Mouse (Mus musculus) gastrocnemius, adult 2 months (tissue): ENCODE results near the gene Serping1. TPM values are rescaled to one million over a fixed set of nuclear protein-coding genes. Genes with fewer than 3 reads are reported as not detected.

Experiments
- DNase-seq: peaks from one replicate; pipeline ENCODE4 v3.0.0; 2022
- H3K27ac ChIP-seq: fragments of 200-600 bp; 2 replicates; pipeline ENCODE4 v1.8.1; 2022; ENCODE audit warnings: mild to moderate bottlenecking
- H3K4me3 ChIP-seq: fragments of 200-600 bp; 2 replicates; pipeline ENCODE4 v1.8.1; 2022; ENCODE audit warnings: mild to moderate bottlenecking, moderate library complexity
- CTCF ChIP-seq: fragments of 200-600 bp; IDR thresholded peaks from 2 replicates; pipeline ENCODE4 v1.8.1; 2022; ENCODE audit warnings: antibody characterized with exemption, mild to moderate bottlenecking, moderate library complexity
- intact Hi-C: fragments of 180-260 bp; cut with DNase I; formaldehyde crosslinking; loops from one replicate; pipeline ENCODE4 v1.15.1; 2025
- total RNA-seq, 2 experiments: library from RNA; stranded (reverse); gene quantifications; 2 replicates each; pipeline ENCODE4 v1.2.3; 2021

Serping1 gene
- total RNA-seq, 2 experiments from 2014 or later = 52.3 to 82.6 TPM

DNA sequence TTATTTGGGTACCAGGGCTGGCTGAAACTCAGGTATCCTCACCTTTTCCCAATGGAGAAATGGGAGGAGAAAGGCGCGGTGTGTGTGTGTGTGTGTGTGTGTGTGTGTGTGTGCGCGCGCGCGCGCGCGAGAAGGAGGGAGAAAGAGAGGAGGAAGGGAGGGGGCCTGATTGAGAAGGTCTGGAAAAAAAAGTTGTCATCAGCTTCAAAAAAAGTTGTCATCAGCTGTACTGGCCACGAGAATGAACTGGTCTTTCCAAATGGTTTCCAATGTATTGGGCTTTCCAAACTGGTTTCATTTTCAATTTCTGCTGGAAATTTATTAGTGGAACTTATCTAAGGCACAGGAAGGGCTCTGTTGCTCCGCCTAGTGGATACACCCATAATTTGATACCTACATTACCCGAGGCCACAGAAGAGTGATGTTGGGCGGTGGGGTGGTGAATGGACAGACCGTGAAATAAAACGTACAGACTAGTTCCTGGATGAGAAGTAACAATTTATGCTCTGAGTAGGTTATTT lies 23.9 kb upstream of the Serping1 start:
- intact Hi-C loops = loop anchor here (5.0 kb wide), 2 partner anchors 57 to 342 kb away; partner anchors contain the start of gene Gm19426
- TF ChIP-seq CTCF = peak; percentile 82
- peak overlapping the region; percentile 81 for H3K27ac ChIP-seq

DNA sequence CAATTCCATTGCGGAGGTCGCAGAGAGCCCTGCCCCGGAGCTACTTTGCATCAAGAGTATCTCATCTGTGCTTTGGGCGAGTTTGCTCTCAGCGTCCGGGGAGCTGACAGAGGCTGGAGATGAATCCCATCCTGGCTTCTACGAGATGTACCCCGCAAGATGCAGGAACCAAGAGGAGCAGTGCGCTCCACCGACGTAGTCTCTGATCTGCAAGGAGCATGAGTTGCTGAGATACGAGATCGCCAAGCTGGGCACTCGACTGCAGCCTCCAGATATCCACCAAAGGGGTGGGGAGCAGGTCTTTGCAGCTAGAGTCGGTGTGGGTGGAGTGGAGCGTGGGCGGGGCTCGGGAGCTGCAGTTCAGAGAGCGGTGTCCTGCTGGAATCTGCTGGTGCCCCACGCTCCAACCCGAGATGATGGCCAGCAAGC lies 23.3 kb upstream of the Serping1 start, which contains the start of gene Ube2l6:
TSS of gene Ube2l6 (plus strand) at position 336 of the 429 bp plus-strand sequence.
- Histone ChIP-seq H3K4me3 (peak within 1 kb of the TSS; percentile 88), H3K27ac (peak within 1 kb of the TSS; percentile 81)
- no peak for TF ChIP-seq CTCF
- peak; percentile 78 for DNase-seq
- intact Hi-C loops = loop anchor here (5.0 kb wide), 2 partner anchors 56 to 341 kb away; partner anchors contain the start of gene Gm19426

More for the DNA sequence above, 23.9 kb upstream of the Serping1 start:
- H3K4me3 ChIP-seq = peak overlapping the region; percentile 88
- DNase-seq = peak; percentile 57

DNA sequence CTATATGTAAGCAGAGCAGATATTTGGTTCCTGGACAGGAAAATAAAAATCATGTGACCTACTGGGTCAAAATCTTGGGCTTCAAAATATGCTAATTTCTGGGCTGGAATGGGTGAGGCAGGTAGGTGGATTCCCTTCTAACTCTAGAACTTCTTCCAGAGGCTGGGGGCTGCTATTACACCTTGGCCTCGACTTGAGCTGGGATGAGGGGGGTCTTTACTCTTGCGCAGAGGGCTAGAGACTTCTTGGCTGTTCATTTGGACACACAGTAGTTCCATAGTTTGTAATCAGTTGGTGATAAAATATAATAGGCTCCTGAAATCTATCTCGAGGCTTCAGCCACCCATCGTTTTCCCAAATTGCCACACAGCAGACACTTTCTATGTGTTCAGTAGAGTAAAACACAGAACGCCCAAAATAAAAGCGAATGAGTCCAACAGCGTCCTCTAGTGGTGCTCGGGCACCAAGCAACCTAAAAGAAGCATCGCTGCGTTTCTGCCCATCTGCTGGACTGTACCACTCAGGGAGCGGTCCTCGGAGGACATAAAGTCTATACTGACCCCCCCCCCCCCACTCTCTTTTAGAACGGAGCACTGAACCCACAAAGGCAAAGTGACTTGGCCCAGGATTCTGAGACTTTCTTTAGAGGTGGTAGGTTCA lies 22.7 kb upstream of the Serping1 start:
- Histone ChIP-seq H3K27ac (peak overlapping the region; percentile 81), H3K4me3 (peak overlapping the region; percentile 88)
- peak; percentile 86 for TF ChIP-seq CTCF
- intact Hi-C loops = loop anchor here (5.0 kb wide), 2 partner anchors 56 to 341 kb away; partner anchors contain the start of gene Gm19426
- peak; percentile 79 for DNase-seq

DNA sequence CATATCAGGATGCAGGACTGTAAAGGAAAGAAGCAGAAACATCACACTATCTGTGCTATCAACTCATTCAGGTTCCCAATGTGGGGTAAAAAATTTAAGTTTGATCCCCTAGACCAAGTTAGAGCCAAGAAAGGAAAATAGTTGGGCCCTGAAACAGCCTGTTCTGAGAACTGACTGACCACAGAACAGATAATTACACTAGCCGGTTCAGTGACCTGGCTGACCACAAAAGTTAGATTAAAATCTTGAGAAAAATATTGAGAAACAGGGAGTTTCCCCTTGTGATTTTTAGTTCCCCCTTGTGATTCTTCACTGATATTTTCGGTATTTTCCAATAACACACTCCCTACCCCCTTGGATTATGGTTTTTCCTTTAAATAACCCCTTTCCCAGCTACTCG lies 18.6 kb upstream of the Serping1 start:
- intact Hi-C loops = no loop called here

DNA sequence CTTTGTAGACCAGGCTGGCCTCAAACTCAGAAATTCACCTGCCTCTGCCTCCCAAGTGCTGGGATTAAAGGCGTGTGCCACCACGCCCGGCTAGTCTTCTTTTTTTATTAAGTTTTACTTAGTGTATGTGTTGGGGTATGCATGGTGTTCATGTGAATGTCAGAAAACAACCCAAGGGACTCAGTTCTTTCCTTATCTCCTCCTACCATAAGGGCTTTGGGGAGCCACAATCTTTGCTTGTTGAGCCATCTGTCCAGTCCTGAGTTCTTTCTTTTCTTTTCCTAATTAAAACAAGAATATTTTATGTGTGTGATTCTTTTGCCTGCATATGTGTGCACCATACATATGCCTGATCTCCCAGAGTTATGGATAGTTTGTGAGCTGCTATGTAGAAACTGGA lies 17.9 kb upstream of the Serping1 start:
- Histone ChIP-seq H3K27ac (no peak overlapping the region), H3K4me3 (no peak overlapping the region)
- intact Hi-C loops = no loop called here
- no peak for DNase-seq
- TF ChIP-seq CTCF = no peak

More for the DNA sequence above, 18.6 kb upstream of the Serping1 start:
- Histone ChIP-seq H3K27ac (no peak overlapping the region), H3K4me3 (no peak overlapping the region)
- no peak for TF ChIP-seq CTCF
- no peak for DNase-seq

DNA sequence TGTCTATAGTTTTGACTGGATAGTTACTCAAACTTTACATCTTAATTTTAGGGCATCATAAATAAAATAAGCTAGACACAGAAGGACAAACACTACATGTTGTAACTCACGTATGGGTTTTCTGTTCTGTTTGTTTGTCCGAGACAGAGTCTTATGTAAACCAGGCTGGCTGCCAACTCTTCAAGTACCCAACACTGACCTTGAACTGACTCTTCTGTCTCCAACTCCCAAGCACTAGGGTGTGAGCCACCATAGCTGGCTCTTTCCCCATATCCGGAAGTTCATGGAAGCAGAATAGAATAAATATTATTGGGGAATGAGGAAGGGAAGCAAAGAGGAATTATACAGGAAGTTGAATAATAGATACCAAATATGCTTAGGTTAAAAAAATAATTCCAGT lies 17.3 kb upstream of the Serping1 start:
- H3K4me3 ChIP-seq = no peak overlapping the region

DNA sequence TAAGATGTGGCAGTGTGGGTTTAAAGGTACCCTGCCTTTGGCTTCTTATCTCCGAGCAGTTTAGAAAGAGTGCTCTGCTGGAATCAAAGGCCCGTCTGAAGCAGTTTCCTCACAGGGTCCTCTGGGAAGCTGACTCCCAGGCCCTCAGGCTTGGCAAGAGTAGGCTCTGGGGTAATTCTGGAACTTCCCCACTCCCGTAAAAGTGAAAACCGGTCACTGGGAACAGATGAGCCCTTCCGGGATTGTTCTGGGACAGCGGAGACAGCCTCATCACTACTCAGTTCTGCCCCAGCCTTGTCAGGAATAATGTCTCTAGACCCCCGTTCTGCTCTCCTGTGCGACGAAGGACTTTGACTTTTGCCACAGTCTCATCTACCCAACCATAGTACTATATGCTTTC lies 15.2 kb upstream of the Serping1 start:
- peak overlapping the region; percentile 66 for H3K27ac ChIP-seq
- TF ChIP-seq CTCF = no peak
- H3K4me3 ChIP-seq = no peak overlapping the region
- DNase-seq = no peak
- intact Hi-C loops = no loop called here

More for the DNA sequence above, 17.3 kb upstream of the Serping1 start:
- no peak for TF ChIP-seq CTCF
- H3K27ac ChIP-seq = no peak overlapping the region
- intact Hi-C loops = no loop called here
- no peak for DNase-seq

DNA sequence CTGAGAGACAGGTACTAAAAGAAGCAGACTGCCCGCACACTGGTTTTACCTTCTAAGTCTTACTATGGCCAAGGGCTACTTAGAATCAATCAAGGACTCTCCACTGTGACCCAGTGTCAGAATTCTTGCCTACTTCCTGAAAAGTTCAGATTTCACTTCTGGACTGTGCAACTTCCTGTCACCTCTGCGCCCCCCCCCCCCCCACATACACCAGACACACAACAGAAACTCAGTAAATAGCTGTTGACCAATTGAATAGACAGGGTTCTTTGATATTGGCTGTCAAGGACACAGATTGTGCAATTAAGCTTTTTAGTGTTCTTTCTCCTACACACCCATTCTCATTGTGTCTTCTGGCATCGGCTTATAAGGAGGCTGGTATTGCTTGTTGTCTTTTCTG lies 13.1 kb upstream of the Serping1 start:
- no peak for TF ChIP-seq CTCF
- intact Hi-C loops = no loop called here
- Histone ChIP-seq H3K4me3 (no peak overlapping the region), H3K27ac (no peak overlapping the region)
- no peak for DNase-seq

DNA sequence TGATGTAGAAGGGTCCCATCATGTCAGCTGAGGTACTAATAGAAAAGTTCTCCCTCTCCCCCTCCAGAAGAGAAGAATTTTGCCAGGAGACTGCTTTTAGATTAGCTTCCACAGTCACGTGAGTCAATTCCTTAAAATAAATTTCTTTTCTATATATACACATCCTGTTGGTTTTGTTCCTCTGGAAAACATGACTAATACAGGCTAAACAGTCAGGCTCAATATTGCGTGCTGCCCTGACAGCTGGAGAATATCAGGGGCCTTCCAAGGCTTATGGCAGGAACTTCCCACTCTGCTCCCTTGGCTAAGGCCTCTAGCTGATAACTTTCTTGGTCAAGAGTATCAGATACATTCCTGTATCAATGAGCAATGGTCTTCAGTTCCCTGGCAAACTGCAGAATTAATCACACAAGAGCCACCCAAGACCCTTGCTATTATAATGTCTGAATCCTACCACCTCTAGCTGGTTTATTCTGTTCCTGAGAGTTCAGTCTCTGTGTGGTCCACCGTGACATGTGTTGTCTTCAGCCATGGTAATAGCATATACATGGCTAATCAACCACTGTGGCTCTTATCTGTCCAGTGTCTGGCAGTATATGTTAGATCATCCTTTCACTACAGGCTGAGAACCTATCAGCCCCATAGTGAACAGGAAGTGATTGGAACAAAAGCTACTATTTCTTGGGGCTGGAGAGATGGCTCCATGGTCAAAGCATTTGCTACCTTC lies 8.8 kb upstream of the Serping1 start:
- H3K4me3 ChIP-seq = no peak overlapping the region
- no peak for TF ChIP-seq CTCF
- intact Hi-C loops = no loop called here
- peak overlapping the region; percentile 50; the same call in 1 of the 2 replicates for H3K27ac ChIP-seq
- DNase-seq = no peak

DNA sequence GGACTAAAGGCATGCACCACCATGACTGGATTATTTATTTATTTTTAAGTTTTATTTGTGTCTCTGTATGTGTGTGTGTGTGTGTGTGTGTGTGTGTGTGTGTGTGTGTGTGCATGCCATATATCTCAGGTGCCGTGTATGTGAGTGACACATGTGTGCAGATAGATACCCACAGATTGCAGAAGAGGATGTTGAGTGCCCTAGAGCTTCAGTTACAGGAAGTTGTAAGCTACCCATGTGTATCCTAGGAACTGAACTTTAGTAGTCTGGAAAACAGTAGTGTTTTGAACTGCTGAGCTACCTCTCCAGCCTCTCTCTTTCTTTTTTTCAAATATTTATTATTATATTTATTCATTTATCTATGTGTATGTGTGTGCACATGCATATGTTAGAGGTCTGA lies 8.1 kb upstream of the Serping1 start:
- intact Hi-C loops = no loop called here
- Histone ChIP-seq H3K4me3 (no peak overlapping the region), H3K27ac (0 out of 2 replicates have a peak overlapping the region, but pooled peaks have one; percentile 8)
- DNase-seq = no peak
- no peak for TF ChIP-seq CTCF

DNA sequence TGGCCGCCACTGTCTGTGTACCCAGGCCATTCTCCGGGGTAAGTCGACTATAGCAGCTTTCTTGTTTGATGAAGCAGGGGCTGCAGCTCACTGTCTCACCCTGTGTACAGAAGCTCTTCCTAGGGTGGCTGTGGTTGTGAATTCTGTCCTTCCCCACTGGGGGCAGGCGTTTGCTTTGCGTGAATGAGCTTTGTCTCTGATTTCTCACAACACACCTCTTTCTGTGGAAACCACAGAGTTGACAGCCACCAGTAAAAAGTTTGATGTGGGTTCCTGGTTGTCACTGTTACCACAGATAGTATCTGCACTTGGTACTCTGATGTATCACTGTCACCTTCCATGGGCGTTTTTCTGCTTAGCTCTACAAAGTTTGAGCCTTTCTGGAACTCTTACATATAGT lies 4.0 kb upstream of the Serping1 start:
- TF ChIP-seq CTCF = peak; percentile 27; the same call in 1 of the 2 replicates
- H3K27ac ChIP-seq = peak overlapping the region; percentile 12; the same call in 1 of the 2 replicates
- H3K4me3 ChIP-seq = no peak overlapping the region
- DNase-seq = no peak
- intact Hi-C loops = no loop called here

DNA sequence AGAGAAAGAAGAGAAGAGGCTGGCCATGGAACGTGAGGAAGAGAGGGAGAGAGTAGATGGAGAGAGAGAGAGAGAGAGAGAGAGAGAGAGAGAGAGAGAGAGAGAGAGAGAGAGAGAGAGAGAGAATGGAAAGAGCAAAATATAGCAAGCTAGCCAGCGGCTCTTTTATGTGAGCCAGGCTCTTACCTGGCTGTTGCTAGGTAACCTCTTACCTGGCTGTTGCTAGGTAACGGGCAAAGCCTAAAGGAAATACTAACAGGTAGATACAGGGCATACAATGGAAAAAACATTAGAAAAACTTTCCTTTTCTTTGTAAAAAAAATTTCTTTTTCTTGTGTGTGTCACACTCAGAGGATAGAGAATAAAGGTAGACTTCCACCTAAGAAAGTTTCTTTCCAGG lies 2.5 kb upstream of the Serping1 start:
- no peak for DNase-seq
- Histone ChIP-seq H3K4me3 (no peak overlapping the region), H3K27ac (no peak overlapping the region)
- TF ChIP-seq CTCF = no peak
- intact Hi-C loops = no loop called here

DNA sequence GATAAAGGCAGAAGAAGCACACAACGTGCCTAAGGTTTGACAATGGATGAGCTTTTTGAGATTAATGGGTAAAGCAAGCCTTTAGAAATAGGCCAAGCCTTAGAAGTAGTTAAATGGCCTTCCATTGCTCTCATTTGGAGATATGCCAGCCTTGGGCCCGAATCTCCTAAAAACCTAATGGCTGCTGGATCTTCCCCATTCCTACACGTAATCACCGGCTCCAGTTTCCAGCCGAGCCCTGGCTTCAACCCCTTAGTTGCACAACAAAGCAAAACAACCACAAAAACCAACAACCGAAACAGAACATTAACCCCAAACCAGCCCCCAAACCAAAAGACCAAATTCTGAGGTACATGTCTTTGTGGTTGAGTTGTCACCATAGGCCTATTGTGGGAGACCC lies 421 bp upstream of the Serping1 start:
- intact Hi-C loops = no loop called here
- DNase-seq = peak; percentile 70
- Histone ChIP-seq H3K27ac (peak overlapping the region; percentile 89), H3K4me3 (peak overlapping the region; percentile 69)
- no peak for TF ChIP-seq CTCF
